Mouse (Mus musculus): ENCODE measurements around the gene Clpsl2.

GRCm38 (mm10) chr17:28590596-28590995, 41.4 kb downstream of the Clpsl2 start:
- no peak for TF ChIP-seq CTCF (IDR thresholded peaks at IDR 0.05; ENCODE audit: borderline replicate concordance, insufficient read depth, low read length)
- no peak for TF ChIP-seq POLR2A (IDR thresholded peaks at IDR 0.05; ENCODE audit: low read depth, low read length)
